Mouse (Mus musculus): ENCODE data around the gene Tmem150b.

GRCm38 (mm10) chr7:4668506-4668905 lies 56.5 kb downstream of the Tmem150b start:
- no peak for TF ChIP-seq ELF1 (IDR thresholded peaks at IDR 0.05; ENCODE audit: low read depth, low read length)
- no peak for TF ChIP-seq CTCF (IDR thresholded peaks at IDR 0.05 in 2 of 3, conservative IDR thresholded peaks at IDR 0.05 in 1 of 3; ENCODE audit: control insufficient read depth in 1 of 3, insufficient read depth in 1 of 3, low read depth in 2 of 3, low read length in 3 of 3, poor library complexity in 1 of 3, severe bottlenecking in 1 of 3)

Measured in MEL (cell line).